Mouse (Mus musculus): Measurements from ENCODE around the gene Cpsf2. TPM values are rescaled to one million over a fixed set of nuclear protein-coding genes. Genes with fewer than 3 reads are reported as not detected.

Cpsf2 gene
- total and polyA plus RNA-seq, 3 experiments, result 32.7 to 42.0 (median 34.6) TPM

GRCm38 (mm10) chr12:102034934-102035333 is 59.1 kb downstream of the Cpsf2 start:
- no peak overlapping the region for H3K4me2 ChIP-seq (ENCODE audit: insufficient read depth, low read depth, poor library complexity, severe bottlenecking)
- no peak overlapping the region for H3K27ac ChIP-seq (ENCODE audit: insufficient read depth, low read depth)
- no peaks in the 10 kb centered on the region for H3K27me3 ChIP-seq (replicated peaks)
- no peaks in the 10 kb centered on the region for H3K36me3 ChIP-seq (replicated peaks in 1 of 2; ENCODE audit: control insufficient read depth in 1 of 2, insufficient read depth in 1 of 2, low read length in 1 of 2)
- no peaks in the 10 kb centered on the region for H3K4me1 ChIP-seq (ENCODE audit: control insufficient read depth in 1 of 2, insufficient read depth in 2 of 2)
- in situ Hi-C loops (cut with MboI; ENCODE audit: low pct_ligation_motif_present, low pct_unique_long_range_greater_than_20kb, low sequenced_read_pairs), result no loop called here
- dilution Hi-C loops (cut with MboI; ENCODE audit: extremely low pct_ligation_motif_present, extremely low pct_unique_long_range_greater_than_20kb, low sequenced_read_pairs), result no loop called here
- DNase-seq (ENCODE audit: extremely low read depth), result no peak
- no peaks in the 10 kb centered on the region for H3K79me2 ChIP-seq (replicated peaks; ENCODE audit: control insufficient read depth, extremely low read depth, insufficient read depth, poor library complexity, severe bottlenecking)
- H3K9me3 ChIP-seq (replicated peaks; ENCODE audit: low read length), result no peaks in the 10 kb centered on the region
- no peak for TF ChIP-seq POLR2AphosphoS2 (IDR thresholded peaks at IDR 0.05; ENCODE audit: low read depth, low read length)
- TF ChIP-seq MXI1 (IDR thresholded peaks at IDR 0.05; ENCODE audit: low read depth, low read length), result no peak
- no peak for TF ChIP-seq TBP (conservative IDR thresholded peaks at IDR 0.05; ENCODE audit: low read depth, low read length)
- TF ChIP-seq ZNF384 (IDR thresholded peaks at IDR 0.05; ENCODE audit: low read depth, low read length), result no peak
- no peak for TF ChIP-seq CTCF (conservative IDR thresholded peaks at IDR 0.05 in 1 of 2, IDR thresholded peaks at IDR 0.05 in 1 of 2; ENCODE audit: low read depth in 2 of 2, low read length in 2 of 2)
- TF ChIP-seq EP300 (IDR thresholded peaks at IDR 0.05; ENCODE audit: low read length), result no peak
- TF ChIP-seq GABPA (IDR thresholded peaks at IDR 0.05; ENCODE audit: insufficient replicate concordance, low read depth, low read length), result no peak
- no peak overlapping the region for H3K4me3 ChIP-seq (replicated peaks in 1 of 3; ENCODE audit: low read depth in 2 of 3, low read length in 2 of 3, poor library complexity in 1 of 3)
- H3K9ac ChIP-seq (ENCODE audit: insufficient read depth, low read depth), result no peak overlapping the region

GRCm38 (mm10) chr12:102039861-102040260 is 64.1 kb downstream of the Cpsf2 start:
- H3K4me1 ChIP-seq (ENCODE audit: control insufficient read depth in 1 of 2, insufficient read depth in 2 of 2), result no peaks in the 10 kb centered on the region
- in situ Hi-C loops (cut with MboI; ENCODE audit: low pct_ligation_motif_present, low pct_unique_long_range_greater_than_20kb, low sequenced_read_pairs), result no loop called here
- H3K9ac ChIP-seq (ENCODE audit: insufficient read depth, low read depth), result no peak overlapping the region
- no peaks in the 10 kb centered on the region for H3K36me3 ChIP-seq (replicated peaks in 1 of 2; ENCODE audit: control insufficient read depth in 1 of 2, insufficient read depth in 1 of 2, low read length in 1 of 2)
- no peak for DNase-seq (ENCODE audit: extremely low read depth)
- H3K79me2 ChIP-seq (replicated peaks; ENCODE audit: control insufficient read depth, extremely low read depth, insufficient read depth, poor library complexity, severe bottlenecking), result no peaks in the 10 kb centered on the region
- TF ChIP-seq E2F4 (IDR thresholded peaks at IDR 0.05; ENCODE audit: insufficient replicate concordance, low read depth, low read length) (no peak), ZKSCAN1 (IDR thresholded peaks at IDR 0.05; ENCODE audit: borderline replicate concordance, low read depth, low read length) (no peak)
- H3K4me2 ChIP-seq (ENCODE audit: insufficient read depth, low read depth, poor library complexity, severe bottlenecking), result no peak overlapping the region
- H3K27ac ChIP-seq (ENCODE audit: insufficient read depth, low read depth), result no peak overlapping the region
- dilution Hi-C loops (cut with MboI; ENCODE audit: extremely low pct_ligation_motif_present, extremely low pct_unique_long_range_greater_than_20kb, low sequenced_read_pairs), result no loop called here
- H3K9me3 ChIP-seq (replicated peaks; ENCODE audit: low read length), result no peaks in the 10 kb centered on the region
- no peaks in the 10 kb centered on the region for H3K27me3 ChIP-seq (replicated peaks)
- H3K4me3 ChIP-seq (replicated peaks in 1 of 3; ENCODE audit: low read depth in 2 of 3, low read length in 2 of 3, poor library complexity in 1 of 3), result no peak overlapping the region

- dilution Hi-C loops (cut with MboI; ENCODE audit: extremely low pct_ligation_motif_present, extremely low pct_unique_long_range_greater_than_20kb, low sequenced_read_pairs), result no loop called here
- no peak for DNase-seq (ENCODE audit: extremely low read depth)
- TF ChIP-seq KAT2A (IDR thresholded peaks at IDR 0.05; ENCODE audit: insufficient replicate concordance, low read length), result no peak
- TF ChIP-seq ELF1 (IDR thresholded peaks at IDR 0.05; ENCODE audit: low read depth, low read length), result no peak
- TF ChIP-seq IRF4 (IDR thresholded peaks at IDR 0.05; ENCODE audit: low read depth, low read length), result no peak
- TF ChIP-seq PAX5 (IDR thresholded peaks at IDR 0.05; ENCODE audit: low read length), result no peak
- TF ChIP-seq BHLHE40 (IDR thresholded peaks at IDR 0.05; ENCODE audit: low read depth, low read length), result no peak
- no peak for TF ChIP-seq HCFC1 (IDR thresholded peaks at IDR 0.05; ENCODE audit: low read depth, low read length)
- TF ChIP-seq JUN (IDR thresholded peaks at IDR 0.05; ENCODE audit: insufficient read depth, low read depth, low read length), result no peak
- no peak for TF ChIP-seq MEF2A (IDR thresholded peaks at IDR 0.05; ENCODE audit: borderline replicate concordance, low read depth, low read length)
- no peak for TF ChIP-seq TCF12 (IDR thresholded peaks at IDR 0.05; ENCODE audit: low read depth, low read length)
- TF ChIP-seq MXI1 (IDR thresholded peaks at IDR 0.05; ENCODE audit: low read depth, low read length), result no peak
- TF ChIP-seq TBP (conservative IDR thresholded peaks at IDR 0.05; ENCODE audit: low read depth, low read length), result no peak
- no peak for TF ChIP-seq NELFE (IDR thresholded peaks at IDR 0.05; ENCODE audit: low read depth, low read length)
- no peak for TF ChIP-seq ZNF384 (IDR thresholded peaks at IDR 0.05; ENCODE audit: low read depth, low read length)
- TF ChIP-seq CTCF (conservative IDR thresholded peaks at IDR 0.05 in 1 of 2, IDR thresholded peaks at IDR 0.05 in 1 of 2; ENCODE audit: low read depth in 2 of 2, low read length in 2 of 2), result no peak
- no peak for TF ChIP-seq CHD2 (IDR thresholded peaks at IDR 0.05; ENCODE audit: low read length)
- no peak for TF ChIP-seq USF2 (conservative IDR thresholded peaks at IDR 0.05; ENCODE audit: low read depth, low read length)
- TF ChIP-seq SIN3A (IDR thresholded peaks at IDR 0.05; ENCODE audit: low read length), result no peak
- no peak for TF ChIP-seq POLR2A (IDR thresholded peaks at IDR 0.05; ENCODE audit: low read depth, low read length)
- no peaks in the 10 kb centered on the region for H3K9me3 ChIP-seq (replicated peaks; ENCODE audit: low read length)
- no peaks in the 10 kb centered on the region for H3K36me3 ChIP-seq (replicated peaks in 1 of 2; ENCODE audit: control insufficient read depth in 1 of 2, insufficient read depth in 1 of 2, low read length in 1 of 2)
- H3K27ac ChIP-seq (ENCODE audit: insufficient read depth, low read depth), result no peak overlapping the region
- H3K9ac ChIP-seq (ENCODE audit: insufficient read depth, low read depth), result no peak overlapping the region
- H3K4me3 ChIP-seq (replicated peaks in 1 of 3; ENCODE audit: low read depth in 2 of 3, low read length in 2 of 3, poor library complexity in 1 of 3), result no peak overlapping the region
- in situ Hi-C loops (cut with MboI; ENCODE audit: low pct_ligation_motif_present, low pct_unique_long_range_greater_than_20kb, low sequenced_read_pairs), result no loop called here
- no peaks in the 10 kb centered on the region for H3K27me3 ChIP-seq (replicated peaks)
- H3K79me2 ChIP-seq (replicated peaks; ENCODE audit: control insufficient read depth, extremely low read depth, insufficient read depth, poor library complexity, severe bottlenecking), result no peaks in the 10 kb centered on the region
- no peak overlapping the region for H3K4me2 ChIP-seq (ENCODE audit: insufficient read depth, low read depth, poor library complexity, severe bottlenecking)
- H3K4me1 ChIP-seq (ENCODE audit: control insufficient read depth in 1 of 2, insufficient read depth in 2 of 2), result no peaks in the 10 kb centered on the region
Observed at GRCm38 (mm10) chr12:102041699-102042098, 65.9 kb downstream of the Cpsf2 start.
